Mouse (Mus musculus) kidney, adult 11 months (tissue): ENCODE measurements around the gene Mospd3.

ENCODE experiments used
- DNase-seq: peaks from one replicate; pipeline ENCODE4 v3.0.0; 2022

Mospd3 gene

DNA sequence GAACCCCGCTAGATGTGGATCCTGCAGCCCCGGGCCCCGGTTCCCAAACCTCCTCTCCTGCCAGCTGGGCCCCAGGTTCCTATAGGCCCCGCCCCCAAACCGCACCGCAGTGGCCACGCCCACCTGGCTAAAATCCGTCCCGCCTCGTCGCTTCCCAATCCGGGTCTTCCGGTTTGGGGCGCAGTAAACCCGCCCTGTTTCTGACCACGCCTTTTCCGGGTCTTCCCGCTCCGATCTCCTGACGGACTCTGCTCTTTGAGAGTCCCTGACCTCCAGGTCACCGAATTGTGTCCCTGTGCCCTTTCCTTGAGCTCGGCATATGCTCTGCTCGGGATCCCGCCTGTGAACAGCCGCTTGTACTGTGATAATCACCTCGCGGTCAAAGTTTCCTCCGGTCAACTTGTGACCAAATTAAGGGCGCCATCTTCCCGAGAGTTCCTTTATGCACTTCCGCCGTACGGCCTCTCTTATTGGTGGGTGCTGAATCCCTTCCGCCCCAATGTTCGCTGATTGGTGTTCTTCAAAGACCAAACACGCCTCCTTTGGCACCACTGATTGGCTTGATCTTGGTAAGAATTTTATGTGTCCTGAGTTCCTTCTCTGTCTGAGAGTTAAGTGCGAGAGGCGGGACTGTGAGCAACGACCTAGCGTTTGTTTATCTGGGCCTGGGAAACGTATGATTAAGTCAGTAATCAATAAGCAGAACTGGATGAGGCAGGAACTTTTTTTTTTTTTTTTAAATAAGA lies at the start of gene Mospd3:
Mospd3 (minus strand) TSS at position 440 of the 746 bp plus-strand sequence.
- peak; percentile 98 for DNase-seq

DNA sequence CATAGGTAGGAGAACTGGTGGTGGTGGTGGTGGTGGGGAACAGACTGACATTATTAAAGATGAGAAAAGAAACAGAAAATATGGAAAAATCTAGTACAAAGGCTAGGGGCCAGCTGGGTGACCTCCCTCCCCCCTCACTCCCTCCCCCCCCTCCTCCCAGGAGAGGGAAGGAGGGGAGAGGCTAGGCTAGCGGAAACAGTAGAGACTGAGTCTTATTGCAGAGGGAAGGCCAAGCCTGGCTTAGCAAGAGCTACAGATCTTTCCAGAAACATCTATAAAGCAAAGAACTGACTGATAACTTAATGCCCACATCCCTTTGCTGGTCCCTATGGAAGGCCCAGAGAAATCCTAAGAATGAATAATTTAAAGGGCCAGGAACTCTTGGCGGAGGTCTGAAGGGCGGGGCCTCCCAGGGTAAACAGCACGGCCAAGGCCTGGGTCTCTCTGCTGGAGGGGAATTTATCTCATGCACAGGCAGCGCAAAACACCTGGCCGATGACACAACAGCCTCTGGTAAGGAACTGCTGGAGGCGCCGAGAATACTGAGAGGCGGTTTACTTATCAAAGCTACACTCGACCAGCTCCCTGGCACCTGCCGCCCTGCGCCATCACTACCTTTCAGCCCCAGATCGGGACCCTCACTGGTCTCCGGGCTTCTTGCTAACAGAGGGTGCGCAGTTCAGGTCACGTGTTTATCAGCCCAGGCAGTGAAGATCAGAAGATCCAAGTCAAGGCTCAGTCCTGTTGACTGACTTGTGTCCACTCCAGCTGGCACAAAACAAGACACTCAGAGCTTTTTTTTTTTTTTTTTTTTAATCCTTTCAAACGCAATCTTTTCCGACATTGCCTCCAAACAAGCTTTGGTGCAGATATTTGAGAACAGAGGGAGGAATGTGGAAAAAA lies 49.1 kb upstream of the Mospd3 start:
- no peak for DNase-seq

DNA sequence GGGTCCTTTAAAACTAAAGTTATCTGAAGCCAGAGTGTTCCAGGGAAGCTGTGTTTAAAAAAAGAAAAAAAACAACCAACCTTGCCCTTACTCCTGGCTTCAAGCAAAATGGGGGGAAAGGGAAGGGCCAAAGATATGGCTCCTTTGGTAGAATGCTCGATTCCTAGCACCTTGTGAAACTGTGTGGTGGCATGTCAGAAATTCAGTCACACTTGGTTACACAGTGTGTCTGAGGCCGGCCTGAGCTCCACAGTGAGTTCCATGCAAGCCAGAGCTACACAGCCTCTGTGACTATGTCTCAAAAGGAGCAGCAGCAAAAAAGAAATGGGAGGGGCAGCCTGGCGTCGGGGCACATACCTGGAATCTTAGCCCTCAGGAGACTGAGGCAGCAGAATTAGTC lies 48.4 kb upstream of the Mospd3 start:
- no peak for DNase-seq

DNA sequence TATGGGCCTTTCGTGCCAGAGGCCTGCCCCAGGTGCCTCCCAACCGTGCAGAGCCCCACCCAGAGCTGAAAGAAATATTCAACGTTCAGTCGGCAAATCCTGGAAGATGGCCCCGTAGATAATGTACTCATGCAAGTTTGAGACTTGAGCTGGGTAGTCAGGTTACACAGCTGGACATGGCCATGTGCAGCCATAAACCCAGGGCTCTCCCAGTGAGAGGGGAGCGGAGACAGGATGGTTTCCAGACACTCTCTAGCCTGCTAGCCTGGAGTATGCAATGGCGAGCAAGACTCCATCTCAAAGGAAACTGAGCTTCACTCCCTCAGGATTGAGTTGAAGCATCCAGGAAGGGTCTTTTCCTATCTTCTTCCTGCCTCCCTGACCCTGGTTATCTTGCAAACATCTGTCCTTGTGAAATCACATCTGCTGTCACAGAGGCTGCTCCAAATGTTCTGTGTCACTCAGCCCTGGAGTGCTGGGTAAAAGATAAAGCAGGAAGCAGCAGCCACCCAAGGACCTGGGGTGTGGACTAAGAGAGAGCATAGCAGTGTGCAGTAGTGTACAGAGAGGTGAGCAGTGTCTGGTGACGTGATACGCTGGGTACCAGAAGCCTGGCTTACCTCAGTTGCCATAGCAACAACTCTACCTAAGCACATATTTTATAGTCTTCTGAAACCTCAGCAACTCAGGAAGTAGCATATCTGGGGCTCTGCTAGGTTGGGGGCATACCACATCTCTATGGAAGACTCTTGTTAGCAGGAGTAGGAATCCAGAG lies 47.2 kb upstream of the Mospd3 start:
- no peak for DNase-seq

DNA sequence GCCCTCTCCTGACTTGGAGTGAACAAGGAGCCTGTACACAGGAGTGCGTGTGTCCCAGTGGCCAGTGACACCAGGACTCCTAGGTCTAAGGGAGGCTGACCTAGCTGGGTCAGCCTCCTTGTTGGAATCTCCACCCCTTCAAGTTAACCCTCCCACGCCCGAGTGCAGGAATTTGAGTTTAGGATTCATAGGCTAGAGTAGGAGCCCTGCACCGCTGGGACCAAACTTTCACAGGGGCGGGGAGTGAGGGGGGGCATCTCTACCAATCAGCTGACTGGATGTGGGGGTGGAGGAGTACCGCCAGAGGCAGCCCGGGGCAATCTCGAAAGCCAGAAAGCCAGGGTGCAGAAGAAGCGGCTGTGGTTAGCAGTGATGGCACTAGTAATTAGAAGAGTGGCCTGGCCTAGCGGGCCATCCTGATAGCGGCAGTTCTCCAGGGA lies 44.8 kb upstream of the Mospd3 start, which contains the start of gene Irs3:
Irs3 (minus strand) TSS at position 63 of the 440 bp plus-strand sequence.
- DNase-seq = peak; percentile 59

DNA sequence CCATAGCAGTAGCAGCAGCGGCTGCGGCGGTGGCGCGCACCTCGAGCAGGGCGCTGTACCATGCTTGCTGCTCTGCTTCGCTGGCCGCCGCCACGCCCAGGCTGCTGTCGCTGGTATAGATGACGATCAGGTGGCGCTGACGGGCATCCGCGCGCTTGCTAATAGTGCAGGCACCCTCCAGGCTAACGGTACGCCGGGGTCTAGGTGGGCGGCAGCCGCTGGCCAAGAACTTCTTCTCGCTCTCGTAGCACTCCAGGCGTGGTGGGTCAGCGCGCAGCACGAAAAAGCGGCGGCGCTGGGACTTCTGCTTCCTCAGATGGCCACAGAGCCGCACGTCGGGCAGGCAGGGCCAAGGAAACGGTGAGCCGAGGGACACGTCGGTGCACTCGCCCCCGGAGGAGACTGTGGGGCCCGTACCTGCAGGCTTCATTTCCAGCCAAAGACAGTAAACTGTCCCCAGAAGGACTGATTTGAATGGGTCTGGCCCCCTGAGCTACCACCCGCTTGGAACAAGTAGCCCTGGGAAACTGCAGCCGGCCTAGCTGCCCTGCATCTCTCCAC lies 44.3 kb upstream of the Mospd3 start:
- no peak for DNase-seq

DNA sequence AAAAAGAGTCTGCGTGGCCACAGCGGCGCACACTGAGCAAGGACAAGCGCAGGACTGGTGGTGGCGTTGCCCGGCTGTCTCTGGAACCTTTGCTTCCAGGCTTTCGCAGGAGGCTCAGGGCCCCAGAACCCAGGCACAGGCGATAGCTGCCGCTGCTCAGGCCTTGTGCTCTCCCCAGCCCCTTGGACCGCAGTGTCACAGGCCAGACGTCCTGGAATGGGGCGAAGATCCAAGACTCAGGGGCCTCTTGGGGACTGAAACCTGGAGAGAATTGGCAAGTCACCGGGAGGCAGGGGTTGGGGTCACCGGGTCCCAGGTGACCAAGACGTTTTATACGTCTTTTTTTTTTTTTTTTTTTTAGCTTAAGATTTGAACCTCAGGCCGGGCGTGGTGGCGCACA lies 43.6 kb upstream of the Mospd3 start:
- no peak for DNase-seq

DNA sequence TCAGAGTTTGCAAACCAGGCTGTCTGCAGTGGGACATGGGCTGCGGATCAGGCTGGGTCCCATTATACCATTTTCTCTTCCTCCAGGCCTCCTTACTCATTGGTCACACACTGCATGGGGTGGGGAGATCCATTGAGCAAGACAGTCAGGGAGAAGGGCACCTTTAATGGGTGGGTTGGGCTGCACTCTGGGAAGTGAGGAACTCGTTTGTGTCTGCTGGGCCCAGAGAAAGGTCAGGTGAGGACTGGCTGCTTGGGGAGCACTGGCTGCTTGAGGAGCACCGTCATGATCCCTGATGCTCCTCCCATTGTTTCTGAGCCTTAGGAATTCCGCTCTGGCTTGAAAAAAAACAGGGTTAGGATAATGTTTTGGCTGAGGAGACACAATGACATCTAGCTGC lies 42.0 kb upstream of the Mospd3 start:
- no peak for DNase-seq

DNA sequence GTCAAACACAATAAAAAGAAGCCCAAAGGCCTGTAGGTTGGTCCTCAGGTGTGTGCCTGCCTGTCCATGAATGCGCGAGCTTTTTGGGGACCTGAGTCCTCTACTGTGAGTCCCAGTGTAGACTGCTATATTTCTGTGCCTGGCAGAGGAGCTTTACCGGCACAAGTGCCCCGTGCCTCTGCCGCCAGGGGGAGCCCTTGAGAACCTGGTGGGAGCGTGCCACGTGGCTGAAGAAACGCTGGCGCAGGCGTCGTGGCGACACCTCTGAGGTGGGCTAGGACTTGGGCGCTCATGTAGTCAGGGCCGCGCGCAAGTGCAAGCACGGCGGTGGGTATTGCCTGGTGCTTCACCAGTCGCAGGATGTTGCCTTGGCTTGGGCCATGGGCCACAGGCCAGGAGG lies 40.2 kb upstream of the Mospd3 start, which contains the start of gene Sap25:
Sap25 (plus strand) TSS at position 281 of the 400 bp plus-strand sequence.
- no peak for DNase-seq

DNA sequence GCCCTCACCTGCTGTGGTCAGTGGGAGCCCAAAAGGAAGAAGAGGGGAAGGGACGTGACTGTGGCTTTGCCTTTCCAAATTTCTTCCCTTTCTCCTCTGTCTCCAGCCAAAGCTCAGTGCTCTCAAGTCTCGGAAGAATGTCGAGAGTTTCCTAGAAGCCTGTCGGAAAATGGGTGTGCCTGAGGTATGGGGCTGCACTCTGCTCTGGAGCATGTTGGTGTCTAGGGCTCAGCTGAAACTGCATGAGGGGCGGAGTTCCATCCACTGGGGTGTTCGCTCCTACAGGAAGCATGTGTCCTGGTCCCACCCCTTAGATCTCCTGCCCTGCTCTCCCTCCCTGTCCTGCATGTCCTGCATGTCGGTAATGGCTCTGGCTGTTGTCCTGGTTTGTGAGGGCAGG lies 38.6 kb upstream of the Mospd3 start:
- DNase-seq = no peak

DNA sequence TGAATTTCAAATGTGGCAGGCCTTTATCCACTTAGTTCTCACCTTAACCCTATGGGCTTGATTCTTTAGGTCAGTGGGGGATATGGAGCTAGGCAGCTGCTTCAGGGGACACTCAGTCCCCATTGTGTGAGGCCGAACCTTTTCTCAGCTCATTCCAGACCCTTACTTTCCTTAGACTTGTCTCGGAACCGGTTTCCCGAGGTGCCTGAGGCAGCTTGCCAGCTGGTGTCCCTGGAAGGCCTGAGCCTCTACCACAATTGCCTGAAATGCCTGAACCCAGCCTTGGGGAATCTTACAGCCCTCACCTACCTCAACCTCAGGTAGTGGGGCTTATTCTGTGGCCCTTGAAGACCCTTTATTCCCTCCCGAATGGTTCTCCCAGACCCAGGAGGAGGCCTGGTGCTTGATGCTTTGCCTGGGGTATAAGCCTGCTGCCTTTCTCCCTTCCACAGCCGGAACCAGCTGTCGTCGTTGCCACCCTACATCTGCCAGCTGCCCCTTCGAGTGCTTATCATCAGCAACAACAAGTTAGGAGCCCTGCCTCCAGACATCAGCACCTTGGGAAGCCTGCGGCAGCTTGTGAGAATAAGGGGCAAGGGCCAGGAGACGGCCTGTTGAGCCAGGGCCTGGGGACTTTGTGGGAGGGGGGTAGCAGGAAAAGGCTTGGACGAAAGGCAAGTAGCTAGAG lies 32.7 kb upstream of the Mospd3 start:
- no peak for DNase-seq

DNA sequence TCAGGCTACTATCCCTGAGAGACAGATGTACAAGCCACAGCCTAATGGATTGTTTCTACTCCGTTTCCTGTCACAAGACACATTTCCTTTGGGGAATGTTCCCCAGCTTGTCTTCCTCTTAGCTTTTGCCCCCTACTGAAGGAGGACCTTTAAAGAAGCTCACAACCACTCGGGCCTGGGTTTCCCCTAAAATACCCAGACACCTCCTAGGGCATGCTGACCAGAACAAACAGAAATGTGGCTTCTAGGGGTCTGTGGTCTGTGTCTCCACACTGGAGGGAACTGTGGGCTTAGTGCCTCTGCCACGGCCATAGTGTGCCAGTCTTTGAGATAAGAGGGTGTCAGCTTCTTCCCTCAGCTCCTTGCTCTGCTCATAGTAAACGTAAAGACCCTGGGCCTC lies 30.7 kb upstream of the Mospd3 start:
- DNase-seq = no peak

DNA sequence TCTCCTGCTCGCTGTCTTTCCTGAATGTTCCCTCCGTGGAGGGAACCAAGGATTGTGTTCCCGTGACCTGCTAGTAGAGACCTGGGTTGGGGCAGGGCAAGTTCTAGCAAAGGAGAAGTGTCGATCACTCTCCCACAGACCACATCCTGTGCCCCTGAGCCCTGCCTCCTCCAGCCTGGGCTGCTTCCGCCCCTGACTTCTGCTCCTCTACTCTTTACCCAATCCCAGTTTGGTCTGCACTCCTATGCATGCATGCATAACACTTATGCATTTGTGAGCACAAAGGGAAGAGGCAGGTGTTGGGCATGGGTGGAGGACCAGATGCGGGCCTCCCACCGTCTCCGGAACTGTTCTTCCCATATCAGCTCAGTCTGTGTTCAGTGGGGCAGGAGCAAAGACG lies 30.3 kb upstream of the Mospd3 start:
- DNase-seq = peak; percentile 40

DNA sequence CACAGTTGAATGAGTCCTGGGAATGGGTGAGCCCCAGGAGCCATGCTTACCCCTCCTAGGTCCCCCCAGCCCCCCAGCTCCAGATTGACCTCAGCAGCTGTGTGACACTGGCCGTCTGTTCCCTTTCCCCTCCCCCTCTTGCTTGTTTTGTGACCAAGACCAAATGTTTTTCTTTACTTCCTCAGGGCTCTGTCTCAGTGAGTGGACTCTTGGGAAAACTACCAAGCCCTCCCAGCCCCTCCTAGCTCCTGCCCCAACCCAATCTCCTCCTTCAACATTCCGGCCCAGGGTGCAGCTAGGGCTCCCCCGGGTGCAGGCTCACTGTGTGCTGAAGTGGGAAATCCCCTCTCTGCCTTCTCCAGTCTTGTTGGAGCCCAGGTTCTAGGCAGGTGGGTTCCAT lies 29.7 kb upstream of the Mospd3 start:
- peak; percentile 77 for DNase-seq

DNA sequence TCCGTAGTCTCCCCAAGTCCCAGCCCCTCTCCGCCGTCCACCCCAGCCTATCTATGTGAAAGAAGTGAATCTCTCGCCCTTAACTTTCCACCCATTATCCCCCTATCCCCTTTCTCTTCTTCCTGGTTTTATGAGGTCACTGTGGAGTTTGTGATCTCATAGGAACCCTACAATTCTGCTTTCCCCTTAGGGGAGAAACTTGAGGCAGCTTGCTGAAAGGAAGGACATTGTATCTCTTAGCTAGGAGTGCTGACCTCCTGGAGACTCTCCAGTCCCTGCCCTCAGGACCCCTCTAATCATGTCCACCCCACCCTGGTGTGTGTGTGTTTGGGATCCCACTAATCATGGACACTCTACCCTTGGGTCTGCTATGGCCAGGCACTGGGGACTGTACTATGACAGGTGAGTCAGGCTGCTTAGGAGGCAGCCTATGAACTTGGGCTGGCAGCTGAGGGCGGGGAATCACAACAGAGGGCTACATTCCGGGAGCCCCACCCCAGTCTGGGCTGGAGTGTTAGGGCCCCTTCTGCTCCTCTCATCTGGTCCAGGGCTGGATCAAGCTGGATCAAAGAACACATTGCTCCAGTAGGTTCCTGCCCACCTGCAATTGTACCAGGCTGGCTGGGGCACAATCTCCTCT lies 29.2 kb upstream of the Mospd3 start:
- DNase-seq = peak; percentile 88

DNA sequence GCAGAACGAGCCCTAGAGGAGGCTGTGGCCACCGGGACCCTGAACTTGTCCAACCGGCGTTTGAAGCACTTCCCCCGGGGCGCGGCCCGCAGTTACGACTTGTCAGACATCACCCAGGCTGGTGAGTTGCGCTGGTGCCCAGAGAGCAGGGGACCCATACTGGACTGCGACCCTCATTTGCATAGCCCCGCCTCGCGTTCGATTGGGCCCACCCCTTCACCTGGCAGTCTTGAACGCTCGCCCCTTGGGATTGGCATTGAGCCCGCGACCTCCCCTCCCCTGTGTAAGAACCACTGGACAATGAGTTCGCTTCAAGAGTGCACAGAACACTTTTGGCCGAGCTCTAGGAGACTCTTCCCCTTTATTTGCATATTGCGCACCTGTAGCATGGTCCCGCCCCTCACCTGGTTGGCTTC lies 28.5 kb upstream of the Mospd3 start:
- DNase-seq = peak; percentile 88

DNA sequence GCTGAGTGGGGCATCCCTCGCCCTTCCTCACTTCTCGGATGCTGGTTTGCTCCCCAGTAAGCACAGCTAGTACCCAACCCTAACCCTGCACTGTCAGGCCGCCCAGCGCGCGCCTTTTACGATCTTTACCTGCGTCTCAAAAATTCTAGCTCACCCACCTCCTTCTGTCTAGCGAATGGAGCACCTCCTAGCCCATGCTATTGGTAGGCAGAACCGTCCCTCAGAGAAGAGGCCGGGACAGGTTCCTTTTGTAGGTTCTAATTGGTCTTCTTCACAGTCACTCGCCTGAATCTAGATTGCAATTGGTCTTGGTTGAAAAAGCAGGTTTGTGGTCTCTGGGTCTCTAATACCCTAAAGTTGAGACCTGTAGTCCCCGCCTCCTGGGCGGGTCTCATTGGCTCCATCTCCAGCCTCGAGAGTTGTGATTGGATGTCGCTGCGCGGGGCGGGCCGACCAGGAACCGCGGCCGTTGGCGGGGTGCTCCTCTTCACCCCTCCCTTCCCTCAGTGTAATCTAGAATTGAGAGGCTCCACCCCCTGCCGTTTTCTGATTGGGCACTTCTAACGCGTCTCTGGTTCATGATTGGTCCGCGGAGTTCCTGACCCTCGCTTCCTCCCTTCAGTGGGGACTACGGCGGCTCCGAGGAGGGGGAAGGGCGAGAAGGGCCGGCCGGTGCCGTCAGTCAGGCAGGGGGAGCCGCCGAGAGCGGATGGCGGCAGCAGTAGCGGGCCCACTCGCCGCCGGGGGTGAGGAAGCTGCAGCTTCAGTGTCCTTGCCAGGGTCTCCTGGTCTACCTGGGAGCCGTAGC lies 27.8 kb upstream of the Mospd3 start, which contains the start of the genes Fbxo24, Lrch4 and Gm20605:
Fbxo24 (minus strand) TSS at position 505 of the 808 bp plus-strand sequence.
Lrch4 (plus strand) TSS at position 624 of the 808 bp plus-strand sequence.
Gm20605 (plus strand) TSS at position 678 of the 808 bp plus-strand sequence.
- DNase-seq = peak; percentile 100

DNA sequence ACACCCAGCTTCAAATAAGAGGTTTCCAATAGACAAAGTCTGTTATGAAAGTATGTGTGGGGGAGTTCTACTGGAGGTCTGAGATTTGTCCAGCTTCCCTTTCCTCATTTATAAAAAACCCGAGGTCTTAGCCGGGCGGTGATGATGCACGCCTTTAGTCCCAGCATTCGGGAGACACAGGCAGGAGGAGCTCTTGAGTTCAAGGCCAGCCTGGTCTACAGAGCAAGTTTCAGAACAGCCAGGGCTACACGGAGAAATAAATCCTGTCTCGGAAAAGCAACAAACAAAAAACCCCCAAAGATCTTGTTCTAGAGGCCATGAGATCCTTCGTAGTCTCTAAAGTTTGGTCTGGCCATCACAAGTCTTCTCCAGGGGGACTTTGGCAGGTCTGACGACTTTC lies 27.1 kb upstream of the Mospd3 start:
- no peak for DNase-seq

DNA sequence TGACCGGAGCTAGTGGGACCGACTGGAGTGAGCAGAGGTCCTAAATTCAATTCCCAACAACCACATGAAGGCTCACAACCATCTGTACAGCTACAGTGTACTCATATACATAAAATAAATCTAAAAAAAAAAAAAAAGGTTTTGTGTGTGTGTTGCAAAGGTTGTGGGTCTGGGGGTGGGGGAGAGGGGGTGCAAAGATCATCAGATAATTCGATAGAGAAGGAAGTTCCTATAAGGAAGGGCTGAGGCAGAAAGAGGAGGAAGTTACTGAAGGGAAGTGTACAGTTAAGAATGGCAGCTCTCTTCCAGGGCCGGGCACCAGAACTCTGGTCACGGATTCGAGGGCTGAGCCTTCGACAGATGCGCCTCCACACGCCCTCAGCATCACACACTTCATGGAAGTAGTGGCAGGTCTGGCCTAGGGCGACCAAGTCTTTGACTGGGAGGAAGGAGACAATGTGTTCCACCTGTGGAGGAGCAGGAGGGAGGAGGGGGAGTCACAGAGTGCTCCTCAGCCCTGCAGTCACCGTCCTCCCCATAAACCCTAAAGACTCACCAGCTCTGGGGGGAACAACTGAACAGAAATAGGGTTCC lies 23.2 kb upstream of the Mospd3 start:
- DNase-seq = no peak

DNA sequence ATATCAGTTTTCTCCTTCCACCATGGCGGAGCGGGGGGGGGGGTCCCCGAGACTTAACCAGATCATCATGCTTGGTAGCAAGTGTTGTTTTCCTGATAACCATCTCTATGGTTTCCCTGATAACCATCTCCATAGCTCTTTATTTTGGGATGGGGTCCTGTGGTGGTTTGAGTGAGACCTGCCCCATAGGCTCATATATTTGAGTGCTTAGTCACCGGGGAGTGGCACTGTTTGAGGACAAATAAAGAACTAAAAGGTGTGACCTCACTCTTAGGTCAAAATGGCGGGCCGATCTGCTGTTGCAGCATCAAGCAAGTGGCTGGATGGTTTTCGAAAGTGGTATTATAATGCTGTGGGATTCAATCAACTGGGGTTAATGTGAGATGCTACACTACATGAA lies 14.5 kb upstream of the Mospd3 start:
- no peak for DNase-seq
